Mouse (Mus musculus) olfactory bulb, adult 2 months (tissue): ENCODE results near the gene Cryba4.

Experiments
- CTCF ChIP-seq: fragments of 200-500 bp; IDR thresholded peaks from 2 replicates; pipeline ENCODE4 v1.5.1; 2012; ENCODE audit warnings: low read depth, mild to moderate bottlenecking, low read length, moderate library complexity; ENCODE audit not compliant: insufficient read depth
- POLR2A ChIP-seq: fragments of 200-500 bp; IDR thresholded peaks from 2 replicates; pipeline ENCODE4 v1.6.1; 2012; ENCODE audit warnings: mild to moderate bottlenecking, low read depth, low read length, moderate library complexity; ENCODE audit not compliant: insufficient read depth

- TF ChIP-seq POLR2A (no peak), CTCF (no peak)
These were observed 28.7 kb upstream of the Cryba4 start for GRCm38 (mm10) chr5:112280863-112281660.
